Mouse (Mus musculus): ENCODE data around the gene Pex16.

- TF ChIP-seq POLR2A (IDR thresholded peaks at IDR 0.05; ENCODE audit: low read depth, low read length) (no peak), CTCF (IDR thresholded peaks at IDR 0.05; ENCODE audit: extremely low read depth, insufficient read depth, insufficient read length, insufficient replicate concordance) (no peak)
Measured at GRCm38 (mm10) chr2:92381161-92381560, 6.7 kb downstream of the Pex16 start.

All from spleen, adult 2 months (tissue).